Mouse (Mus musculus): Measurements from ENCODE around the gene Herc3.
"Not testable (repeated sequence)": the region's sequence is repeated elsewhere in the genome, so short reads cannot be mapped to it uniquely, and the experiment has no call there.

Herc3 gene

DNA sequence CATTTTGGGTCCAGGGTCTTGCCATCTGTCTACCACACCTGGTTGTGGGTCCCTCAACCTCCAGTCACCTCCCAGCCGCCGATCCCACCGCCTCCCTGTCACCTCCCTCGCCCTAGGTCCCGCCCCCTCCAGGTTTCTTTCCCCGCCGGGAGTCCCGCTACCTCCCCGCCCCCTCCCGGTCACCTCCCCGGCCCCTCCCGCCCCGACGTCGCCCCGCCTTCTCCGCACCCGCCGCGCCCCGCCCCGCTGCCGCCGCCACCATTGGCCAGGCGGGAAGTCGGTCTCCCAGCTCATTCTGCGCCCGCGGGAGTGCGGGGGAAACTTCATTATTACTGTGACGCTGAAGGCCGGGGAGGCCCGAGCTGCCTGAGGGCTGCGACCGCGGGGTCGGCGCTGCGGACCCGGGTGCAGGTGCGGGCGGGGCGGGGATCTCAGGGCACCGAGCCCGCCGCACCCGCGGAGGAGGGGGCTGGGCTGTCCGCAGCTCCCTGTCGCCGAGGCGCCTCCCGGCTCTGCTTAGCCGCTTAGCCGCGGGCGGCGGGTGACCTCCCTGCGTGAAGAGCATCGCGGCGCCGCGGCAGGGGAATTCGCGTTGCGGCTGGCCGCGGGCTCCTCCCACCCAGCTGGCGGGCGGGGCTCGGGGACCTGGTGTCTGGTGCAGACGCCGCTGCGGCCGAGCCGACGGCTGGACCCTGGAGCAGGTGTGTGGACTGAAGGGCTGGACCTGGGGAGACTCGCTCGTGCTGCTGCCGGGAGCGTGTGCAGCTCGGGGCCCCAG, at the start of gene Herc3:
TSS of gene Herc3 (plus strand) at position 234 of the 778 bp plus-strand sequence.
- Histone ChIP-seq H3K36me3 (ENCODE audit: insufficient read depth, low read length) (no peaks in the 10 kb centered on the region), H3K27me3 (ENCODE audit: insufficient read depth, low read length) (peaks cover 10% of the 10 kb centered on the region), H3K4me3 (replicated peaks; ENCODE audit: low read length) (peak within 1 kb of the TSS; percentile 92), H3K4me1 (replicated peaks; ENCODE audit: low read depth, low read length) (peaks cover 17% of the 10 kb centered on the region), H3K9me3 (ENCODE audit: low read length) (peaks cover 1% of the 10 kb centered on the region; the same call in 1 of the 2 replicates)
- no peak for TF ChIP-seq NANOG (IDR thresholded peaks at IDR 0.05; ENCODE audit: borderline replicate concordance, low read length)

DNA sequence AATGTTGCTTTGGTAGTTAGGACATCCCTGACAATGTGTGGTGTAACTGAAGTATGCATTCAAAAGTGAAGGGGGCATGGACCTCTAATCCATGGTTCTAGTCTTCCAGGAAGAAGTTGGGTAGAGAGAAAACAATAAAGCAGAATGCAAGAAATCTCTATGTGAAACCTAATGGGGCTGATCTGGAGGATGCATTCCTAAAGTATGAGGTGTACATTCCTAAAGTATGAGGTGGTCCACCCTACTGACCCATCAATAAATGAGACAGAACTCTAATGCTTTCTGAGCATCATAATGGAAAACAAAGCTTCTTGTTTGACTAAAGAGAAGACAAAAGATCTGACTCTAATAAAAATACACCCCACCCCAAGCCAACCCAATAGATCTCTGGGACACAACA, 29.9 kb upstream of the Herc3 start:
- Histone ChIP-seq H3K9me3 (ENCODE audit: low read length) (peaks cover 27% of the 10 kb centered on the region), H3K4me1 (replicated peaks; ENCODE audit: low read depth, low read length) (no peaks in the 10 kb centered on the region), H3K36me3 (ENCODE audit: insufficient read depth, low read length) (no peaks in the 10 kb centered on the region), H3K4me3 (replicated peaks; ENCODE audit: low read length) (no peak overlapping the region), H3K27me3 (ENCODE audit: insufficient read depth, low read length) (no peaks in the 10 kb centered on the region)
- TF ChIP-seq NANOG (IDR thresholded peaks at IDR 0.05; ENCODE audit: borderline replicate concordance, low read length) = no peak
- TF ChIP-seq POU5F1 (IDR thresholded peaks at IDR 0.05; ENCODE audit: borderline replicate concordance, low read length) = no peak
- TF ChIP-seq CTCF (conservative IDR thresholded peaks at IDR 0.05; ENCODE audit: low read length) = no peak

DNA sequence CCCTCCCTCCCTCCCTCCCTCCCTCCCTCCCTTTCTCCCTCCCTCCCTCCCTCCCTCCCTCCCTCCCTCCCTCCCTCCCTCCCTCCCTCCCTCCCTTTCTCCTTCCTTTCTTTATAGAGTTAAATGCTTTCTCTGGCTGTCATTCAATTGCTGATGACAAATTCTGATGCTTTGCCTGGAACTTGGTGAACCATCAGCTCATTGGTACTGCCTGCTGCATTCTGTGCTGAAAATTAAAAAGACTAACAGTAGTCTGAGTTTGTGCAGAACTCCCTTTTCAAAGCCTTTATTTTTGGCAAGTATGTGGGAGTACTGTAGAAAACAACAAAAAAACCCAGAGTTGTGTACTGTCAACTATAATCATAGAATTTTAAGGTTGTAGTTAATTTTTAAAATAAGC, 16.9 kb upstream of the Herc3 start:
- Histone ChIP-seq H3K36me3 (ENCODE audit: insufficient read depth, low read length) (no peaks in the 10 kb centered on the region), H3K27me3 (ENCODE audit: insufficient read depth, low read length) (no peaks in the 10 kb centered on the region), H3K4me1 (replicated peaks; ENCODE audit: low read depth, low read length) (no peaks in the 10 kb centered on the region), H3K4me3 (replicated peaks; ENCODE audit: low read length) (no peak overlapping the region), H3K9me3 (ENCODE audit: low read length) (peaks cover 6% of the 10 kb centered on the region)
- TF ChIP-seq POU5F1 (IDR thresholded peaks at IDR 0.05; ENCODE audit: borderline replicate concordance, low read length) (no peak), NANOG (IDR thresholded peaks at IDR 0.05; ENCODE audit: borderline replicate concordance, low read length) (no peak), CTCF (conservative IDR thresholded peaks at IDR 0.05; ENCODE audit: low read length) (no peak)

DNA sequence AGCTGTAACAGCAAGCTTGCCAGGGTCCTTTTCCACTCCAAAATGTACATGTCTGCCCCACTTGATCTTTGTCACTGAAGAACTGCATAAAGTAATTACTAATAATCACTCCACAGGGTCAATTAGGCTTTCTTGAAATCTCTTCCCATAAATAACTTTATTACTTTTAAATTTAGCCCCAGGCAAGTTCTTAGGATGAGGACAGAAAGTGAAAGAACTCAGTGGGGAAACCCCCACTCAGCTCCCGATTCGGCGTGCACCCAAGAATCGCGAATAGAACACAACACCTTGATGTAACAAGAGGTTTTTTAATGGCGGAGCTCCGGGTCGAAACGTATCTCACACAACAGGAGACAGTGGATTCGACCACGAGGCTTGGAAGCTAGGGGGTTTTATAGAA, 14.2 kb upstream of the Herc3 start:
- not testable (repeated sequence) for H3K27me3 ChIP-seq (ENCODE audit: insufficient read depth, low read length); H3K9me3 ChIP-seq (ENCODE audit: low read length); H3K4me1 ChIP-seq (replicated peaks; ENCODE audit: low read depth, low read length); H3K4me3 ChIP-seq (replicated peaks; ENCODE audit: low read length); H3K36me3 ChIP-seq (ENCODE audit: insufficient read depth, low read length)

DNA sequence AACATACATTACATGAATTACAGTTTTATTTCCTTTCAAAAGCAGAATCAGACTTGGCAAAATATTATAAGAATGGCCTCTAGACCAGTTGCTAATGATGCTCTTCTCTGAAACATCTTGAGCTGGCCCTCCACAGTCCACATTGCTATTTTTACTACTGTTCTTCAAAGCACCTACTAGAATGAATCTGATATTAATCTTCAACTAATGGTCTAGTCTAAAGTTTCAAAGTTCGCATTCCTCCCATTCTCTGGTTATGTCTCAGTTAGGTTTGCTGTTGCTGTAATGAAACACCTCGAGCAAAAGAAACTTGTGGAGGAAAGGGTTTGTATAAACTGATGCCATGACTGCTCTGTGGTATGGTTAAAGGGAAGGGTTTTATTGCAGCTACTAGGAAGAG, 5.6 kb upstream of the Herc3 start:
- no peaks in the 10 kb centered on the region for H3K36me3 ChIP-seq (ENCODE audit: insufficient read depth, low read length)
- H3K4me1 ChIP-seq (replicated peaks; ENCODE audit: low read depth, low read length) = peaks cover 3% of the 10 kb centered on the region; the same call in 1 of the 2 replicates
- no peak overlapping the region for H3K4me3 ChIP-seq (replicated peaks; ENCODE audit: low read length)
- peaks cover 10% of the 10 kb centered on the region for H3K9me3 ChIP-seq (ENCODE audit: low read length)
- no peaks in the 10 kb centered on the region for H3K27me3 ChIP-seq (ENCODE audit: insufficient read depth, low read length)
- TF ChIP-seq CTCF (conservative IDR thresholded peaks at IDR 0.05; ENCODE audit: low read length) = no peak
- TF ChIP-seq POU5F1 (IDR thresholded peaks at IDR 0.05; ENCODE audit: borderline replicate concordance, low read length) = no peak
- TF ChIP-seq NANOG (IDR thresholded peaks at IDR 0.05; ENCODE audit: borderline replicate concordance, low read length) = no peak

DNA sequence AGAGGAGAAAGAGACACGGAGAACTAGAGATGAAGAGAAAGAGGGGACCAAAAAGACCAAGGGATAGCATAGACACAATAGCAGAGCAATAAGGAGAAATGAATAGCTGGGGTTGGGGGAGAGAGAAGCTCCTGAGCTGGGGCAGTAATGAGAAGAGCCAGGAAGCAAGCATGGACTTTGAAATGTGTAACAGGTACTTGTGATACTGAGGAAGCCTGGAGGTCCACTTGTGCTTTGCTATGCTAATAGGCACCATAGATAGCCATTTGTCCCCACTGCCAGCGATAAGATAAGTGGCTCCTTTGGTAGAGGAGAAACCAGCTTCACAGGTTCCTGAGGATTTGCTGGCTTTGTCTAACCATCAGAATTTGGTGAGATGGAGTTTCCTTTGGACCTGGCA, 5.2 kb upstream of the Herc3 start:
- Histone ChIP-seq H3K36me3 (ENCODE audit: insufficient read depth, low read length) (no peaks in the 10 kb centered on the region), H3K27me3 (ENCODE audit: insufficient read depth, low read length) (no peaks in the 10 kb centered on the region), H3K9me3 (ENCODE audit: low read length) (peaks cover 10% of the 10 kb centered on the region), H3K4me1 (replicated peaks; ENCODE audit: low read depth, low read length) (peaks cover 7% of the 10 kb centered on the region; the same call in 1 of the 2 replicates), H3K4me3 (replicated peaks; ENCODE audit: low read length) (no peak overlapping the region)
- TF ChIP-seq POU5F1 (IDR thresholded peaks at IDR 0.05; ENCODE audit: borderline replicate concordance, low read length) = no peak
- TF ChIP-seq NANOG (IDR thresholded peaks at IDR 0.05; ENCODE audit: borderline replicate concordance, low read length) = no peak
- TF ChIP-seq CTCF (conservative IDR thresholded peaks at IDR 0.05; ENCODE audit: low read length) = no peak

DNA sequence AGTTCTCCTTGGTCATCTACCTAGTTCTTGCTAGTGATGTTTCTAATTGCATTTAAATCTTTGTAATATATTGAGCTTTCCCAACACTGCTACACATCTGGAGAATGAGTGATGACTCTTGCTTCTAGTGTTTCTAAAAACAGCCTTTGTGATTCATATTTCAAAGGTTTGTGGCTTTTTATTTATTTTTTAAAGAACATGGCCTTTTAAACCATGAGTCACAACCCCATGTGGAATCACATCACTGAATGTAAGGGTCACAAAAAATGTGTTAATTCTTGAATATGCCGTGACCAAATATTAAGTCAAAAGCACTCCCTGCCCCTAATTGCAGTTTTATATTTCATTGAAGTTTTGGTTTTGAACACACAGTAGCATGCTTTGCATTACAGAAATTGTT, 2.7 kb upstream of the Herc3 start:
- H3K4me1 ChIP-seq (replicated peaks; ENCODE audit: low read depth, low read length) = peaks cover 17% of the 10 kb centered on the region
- H3K27me3 ChIP-seq (ENCODE audit: insufficient read depth, low read length) = peaks cover 10% of the 10 kb centered on the region
- H3K4me3 ChIP-seq (replicated peaks; ENCODE audit: low read length) = no peak overlapping the region
- no peaks in the 10 kb centered on the region for H3K36me3 ChIP-seq (ENCODE audit: insufficient read depth, low read length)
- H3K9me3 ChIP-seq (ENCODE audit: low read length) = peaks cover 10% of the 10 kb centered on the region
- TF ChIP-seq POU5F1 (IDR thresholded peaks at IDR 0.05; ENCODE audit: borderline replicate concordance, low read length) (no peak), NANOG (IDR thresholded peaks at IDR 0.05; ENCODE audit: borderline replicate concordance, low read length) (no peak), CTCF (conservative IDR thresholded peaks at IDR 0.05; ENCODE audit: low read length) (no peak)

DNA sequence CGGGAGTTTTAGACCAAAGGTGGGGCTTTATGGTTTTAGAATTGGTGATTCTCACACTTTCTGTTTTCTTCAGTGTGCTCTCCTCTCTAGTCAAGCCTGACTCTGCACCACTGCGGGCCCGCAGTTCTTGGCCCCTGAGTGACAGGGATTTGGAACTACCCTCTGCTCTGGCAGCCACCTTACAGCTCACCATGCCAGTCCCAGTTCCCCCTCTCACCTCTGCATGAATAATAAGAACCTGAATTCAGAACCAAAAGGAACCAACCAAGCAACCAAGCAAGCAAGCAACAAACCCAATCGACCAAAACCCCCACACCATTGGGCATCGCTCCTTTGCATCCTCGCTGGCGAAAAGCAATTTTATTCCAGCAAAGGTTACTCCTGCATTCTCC, 429 bp upstream of the Herc3 start:
- H3K4me1 ChIP-seq (replicated peaks; ENCODE audit: low read depth, low read length) = peaks cover 17% of the 10 kb centered on the region
- H3K27me3 ChIP-seq (ENCODE audit: insufficient read depth, low read length) = peaks cover 10% of the 10 kb centered on the region
- TF ChIP-seq POU5F1 (IDR thresholded peaks at IDR 0.05; ENCODE audit: borderline replicate concordance, low read length) (no peak), NANOG (IDR thresholded peaks at IDR 0.05; ENCODE audit: borderline replicate concordance, low read length) (no peak), CTCF (conservative IDR thresholded peaks at IDR 0.05; ENCODE audit: low read length) (no peak)

DNA sequence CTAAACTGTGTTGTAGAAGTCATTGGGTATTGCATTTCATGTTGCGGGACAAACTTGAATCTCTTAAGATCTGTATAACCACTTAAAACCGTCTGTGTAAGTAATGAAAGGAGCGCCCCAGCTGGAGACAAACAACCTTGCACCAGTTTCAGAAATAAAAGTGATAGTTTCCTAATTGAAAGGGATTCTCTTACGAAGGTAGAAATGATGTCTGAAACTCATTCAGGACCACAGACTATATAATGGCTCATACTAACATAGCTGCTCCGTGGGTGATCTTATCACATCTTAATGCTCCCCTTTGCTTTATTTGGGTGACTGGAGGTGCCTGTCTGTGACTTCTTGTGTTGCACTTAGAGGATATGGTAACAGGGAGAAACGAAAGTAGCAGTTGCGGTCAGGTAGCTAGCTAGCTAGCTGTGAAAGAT, 1.3 kb downstream of the Herc3 start:
- Histone ChIP-seq H3K4me3 (replicated peaks; ENCODE audit: low read length) (no peak overlapping the region), H3K27me3 (ENCODE audit: insufficient read depth, low read length) (peaks cover 10% of the 10 kb centered on the region), H3K36me3 (ENCODE audit: insufficient read depth, low read length) (no peaks in the 10 kb centered on the region)

More for the DNA sequence above, 429 bp upstream of the Herc3 start:
- Histone ChIP-seq H3K9me3 (ENCODE audit: low read length) (peaks cover 7% of the 10 kb centered on the region), H3K36me3 (ENCODE audit: insufficient read depth, low read length) (no peaks in the 10 kb centered on the region), H3K4me3 (replicated peaks; ENCODE audit: low read length) (peak overlapping the region; percentile 92)

More for the DNA sequence above, 1.3 kb downstream of the Herc3 start:
- TF ChIP-seq POU5F1 (IDR thresholded peaks at IDR 0.05; ENCODE audit: borderline replicate concordance, low read length) = no peak
- Histone ChIP-seq H3K9me3 (ENCODE audit: low read length) (no peaks in the 10 kb centered on the region), H3K4me1 (replicated peaks; ENCODE audit: low read depth, low read length) (peaks cover 17% of the 10 kb centered on the region)
